ENCODE assay signal across 14 mouse cellular contexts in genomic region chr5:127587854-127588253, GRCm38 (mm10). TPM values are rescaled to one million over a fixed set of nuclear protein-coding genes. Genes with fewer than 3 reads are reported as not detected.
DNase-seq lines count a peak whose midpoint lies in the region; ATAC-seq and TF ChIP-seq lines count a peak whose summit lies in the region.
"Had no signal": no experiment of that assay in that cellular context is flagged by ENCODE, and none has a peak within 500 bp of the region (broad histone marks: within the 10 kb centered on the region; RNA-seq: fewer than 3 reads in every experiment).

No protein-coding gene starts in this region.

- no peaks in the 10 kb centered on the region for H3K36me3 ChIP-seq in midbrain, postnatal 0 days (ENCODE audit: insufficient read depth, low read length)
- H3K36me3 ChIP-seq in midbrain, embryonic 16.5 days (ENCODE audit: control insufficient read depth, insufficient read depth, low read length) = peaks cover 3% of the 10 kb centered on the region; the same call in 1 of the 2 replicates
- H3K36me3 ChIP-seq: forebrain, embryonic 15.5 days had no signal

- H3K27me3 ChIP-seq in midbrain, postnatal 0 days (ENCODE audit: insufficient read depth, low read length) = no peaks in the 10 kb centered on the region
- no peaks in the 10 kb centered on the region for H3K27me3 ChIP-seq in midbrain, embryonic 16.5 days (ENCODE audit: control insufficient read depth, insufficient read depth, low read depth, low read length)
- H3K27me3 ChIP-seq: embryonic facial prominence, embryonic 13.5 days; forebrain, embryonic 15.5 days; limb, embryonic 12.5 days had no signal

- no peaks in the 10 kb centered on the region for H3K4me1 ChIP-seq in midbrain, postnatal 0 days (ENCODE audit: insufficient read depth, low read length)
- H3K4me1 ChIP-seq in midbrain, embryonic 16.5 days (ENCODE audit: control insufficient read depth, insufficient read depth, low read length) = no peaks in the 10 kb centered on the region
- H3K4me1 ChIP-seq in embryonic fibroblast, embryonic 13.5 days (ENCODE audit: control insufficient read depth, insufficient read depth, low read length) = no peaks in the 10 kb centered on the region
- H3K4me1 ChIP-seq: embryonic facial prominence, embryonic 13.5 days; forebrain, embryonic 15.5 days; limb, embryonic 12.5 days had no signal

- TF ChIP-seq POLR2A in embryonic fibroblast, embryonic 13.5 days (IDR thresholded peaks at IDR 0.05; ENCODE audit: low read depth, low read length) = no peak

- H3K9ac ChIP-seq in midbrain, postnatal 0 days (replicated peaks; ENCODE audit: low read length, poor library complexity, severe bottlenecking) = no peak overlapping the region
- H3K9ac ChIP-seq in midbrain, embryonic 16.5 days (ENCODE audit: low read depth, low read length) = no peak overlapping the region
- H3K9ac ChIP-seq: embryonic facial prominence, embryonic 13.5 days; forebrain, embryonic 15.5 days; limb, embryonic 12.5 days had no signal

- no peak overlapping the region for H3K4me3 ChIP-seq in gastrocnemius, adult 2 months
- no peak overlapping the region for H3K4me3 ChIP-seq in midbrain, postnatal 0 days (ENCODE audit: low read depth, low read length)
- no peak overlapping the region for H3K4me3 ChIP-seq in midbrain, embryonic 16.5 days (ENCODE audit: low read depth, low read length)
- H3K4me3 ChIP-seq in embryonic fibroblast, embryonic 13.5 days (ENCODE audit: insufficient read depth, low read length) = no peak overlapping the region
- H3K4me3 ChIP-seq: embryonic facial prominence, embryonic 13.5 days; forebrain, embryonic 15.5 days; limb, embryonic 12.5 days had no signal

- ATAC-seq in midbrain, postnatal 0 days (ENCODE audit: low FRiP score) = no peak
- no peak for ATAC-seq in midbrain, embryonic 16.5 days
- ATAC-seq: forebrain, embryonic 15.5 days had no signal

- no peak overlapping the region for H3K27ac ChIP-seq in gastrocnemius, adult 2 months
- no peak overlapping the region for H3K27ac ChIP-seq in midbrain, postnatal 0 days (ENCODE audit: low read depth, low read length)
- no peak overlapping the region for H3K27ac ChIP-seq in midbrain, embryonic 16.5 days (ENCODE audit: low read length)
- H3K27ac ChIP-seq in embryonic fibroblast, embryonic 13.5 days (ENCODE audit: insufficient read depth, low read length) = peak overlapping the region; percentile 72; the same call in 1 of the 2 replicates
- H3K27ac ChIP-seq: embryonic facial prominence, embryonic 13.5 days; forebrain, embryonic 15.5 days; limb, embryonic 12.5 days had no signal

- 71% methylated on average over 6 of the region's 6 CpGs for WGBS in midbrain, postnatal 0 days
- 76% methylated on average over 6 of the region's 6 CpGs for WGBS in midbrain, embryonic 16.5 days

- intact Hi-C loops in gastrocnemius, adult 2 months (cut with DNase I) = no loop called here

- no peak for DNase-seq in gastrocnemius, adult 2 months
- no peak for DNase-seq in gastrocnemius, postnatal 4 days (ENCODE audit: low spot score in 2 of 2)
- DNase-seq in midbrain, postnatal 0 days (ENCODE audit: low spot score) = no peak
- no peak for DNase-seq in adrenal gland, postnatal 10 days
- DNase-seq in layer of hippocampus, adult 9-10 months (ENCODE audit: low spot score) = no peak
- no peak for DNase-seq in right cerebral cortex, postnatal 10 days (ENCODE audit: low spot score in 2 of 2)
- DNase-seq: adrenal gland, adult 2 months; heart, postnatal 10 days; kidney, adult 11 months had no signal

- H3K9me3 ChIP-seq in midbrain, postnatal 0 days (ENCODE audit: low read length) = no peaks in the 10 kb centered on the region
- no peaks in the 10 kb centered on the region for H3K9me3 ChIP-seq in midbrain, embryonic 16.5 days (replicated peaks; ENCODE audit: control insufficient read depth, low read length, poor library complexity, severe bottlenecking)
- H3K9me3 ChIP-seq: embryonic facial prominence, embryonic 13.5 days; forebrain, embryonic 15.5 days; limb, embryonic 12.5 days had no signal

- H3K4me2 ChIP-seq in midbrain, postnatal 0 days (ENCODE audit: low read depth, low read length, poor library complexity, severe bottlenecking) = no peak overlapping the region
- no peak overlapping the region for H3K4me2 ChIP-seq in midbrain, embryonic 16.5 days (ENCODE audit: low read length)
- H3K4me2 ChIP-seq: embryonic facial prominence, embryonic 13.5 days; forebrain, embryonic 15.5 days; limb, embryonic 12.5 days had no signal

- peak; percentile 35 for TF ChIP-seq CTCF in gastrocnemius, adult 2 months (IDR thresholded peaks at IDR 0.05)
- peak; percentile 62 for TF ChIP-seq CTCF in midbrain, postnatal 0 days (IDR thresholded peaks at IDR 0.05)
- no peak for TF ChIP-seq CTCF in embryonic fibroblast, embryonic 13.5 days (IDR thresholded peaks at IDR 0.05; ENCODE audit: borderline replicate concordance, insufficient read depth, low read length)

RNA-seq across cellular contexts. Expression of gene Glt1d1, which starts 44.2 kb away (rescaled TPM):
- not detected for total RNA-seq in gastrocnemius, adult 2 months (2021)
- total RNA-seq in gastrocnemius, postnatal 4 days (2021) = not detected
- 9.6 and 12.8 TPM in 2 replicates for total RNA-seq in midbrain, postnatal 0 days (2014; rRNA removed)
- polyA plus RNA-seq in midbrain, postnatal 0 days (2015; fragmentation: Nextera tagmentation; extraction: Ambion mirVana) = 1.3 and 1.7 TPM in 2 replicates
- polyA plus RNA-seq in midbrain, embryonic 16.5 days (2015; fragmentation: Nextera tagmentation; extraction: Ambion mirVana) = 1.7 TPM in 2 replicates
- 0.51 TPM in 1 of 2 replicates, not detected in the other for polyA plus RNA-seq in embryonic fibroblast, embryonic 13.5 days (2011; ENCODE audit: insufficient read length, low read depth, missing spikeins)
- 1 to 10 TPM; 1.5 to 3.7 TPM for total RNA-seq in adrenal gland, postnatal 10 days (2021)
- total RNA-seq: heart, postnatal 10 days had no signal

RNA-seq across cellular contexts. Expression of gene Slc15a4, which starts 44.8 kb away (rescaled TPM):
- total RNA-seq in gastrocnemius, adult 2 months (2021) = 10 to 100 TPM; 21.4 to 22.1 TPM
- total RNA-seq in gastrocnemius, postnatal 4 days (2021) = 10 to 100 TPM; 14.3 to 20.1 TPM
- total RNA-seq in midbrain, postnatal 0 days (2014; rRNA removed) = 34.4 and 39.1 TPM in 2 replicates
- 16.2 and 17.7 TPM in 2 replicates for polyA plus RNA-seq in midbrain, postnatal 0 days (2015; fragmentation: Nextera tagmentation; extraction: Ambion mirVana)
- 26.3 and 31.1 TPM in 2 replicates for polyA plus RNA-seq in midbrain, embryonic 16.5 days (2015; fragmentation: Nextera tagmentation; extraction: Ambion mirVana)
- 18.7 and 19.4 TPM in 2 replicates for polyA plus RNA-seq in embryonic fibroblast, embryonic 13.5 days (2011; ENCODE audit: insufficient read length, low read depth, missing spikeins)
- total RNA-seq in adrenal gland, postnatal 10 days (2021) = 10 to 100 TPM; 16.7 to 17.3 TPM
